Mouse (Mus musculus) thymus, postnatal 4 days (tissue): ENCODE data around the gene Zfp697.
"Not testable (repeated sequence)": the region's sequence is repeated elsewhere in the genome, so short reads cannot be mapped to it uniquely, and the experiment has no call there.

ENCODE experiments used
- DNase-seq: peaks from one replicate; pipeline ENCODE4 v3.0.0; 2021

Zfp697 gene

GRCm38 (mm10) chr3:98524552-98524951 is 142.3 kb downstream of the Zfp697 start:
- DNase-seq = not testable (repeated sequence)

- not testable (repeated sequence) for DNase-seq
These were observed 142.7 kb downstream of the Zfp697 start for GRCm38 (mm10) chr3:98524978-98525377.

GRCm38 (mm10) chr3:98547641-98548040 is 165.4 kb downstream of the Zfp697 start:
- DNase-seq = not testable (repeated sequence)

- DNase-seq = not testable (repeated sequence)
These were observed 166.2 kb downstream of the Zfp697 start for GRCm38 (mm10) chr3:98548495-98548894.

- DNase-seq = not testable (repeated sequence)
These were observed 168.0 kb downstream of the Zfp697 start for GRCm38 (mm10) chr3:98550215-98550614.

GRCm38 (mm10) chr3:98550832-98551231 is 168.6 kb downstream of the Zfp697 start:
- not testable (repeated sequence) for DNase-seq

- not testable (repeated sequence) for DNase-seq
These were observed 178.4 kb downstream of the Zfp697 start for GRCm38 (mm10) chr3:98560711-98561110.

- not testable (repeated sequence) for DNase-seq
These were observed 181.6 kb downstream of the Zfp697 start for GRCm38 (mm10) chr3:98563831-98564230.

GRCm38 (mm10) chr3:98564894-98565293 is 182.6 kb downstream of the Zfp697 start:
- not testable (repeated sequence) for DNase-seq

GRCm38 (mm10) chr3:98567717-98568116 is 185.5 kb downstream of the Zfp697 start:
- not testable (repeated sequence) for DNase-seq

GRCm38 (mm10) chr3:98581024-98581423 is 198.8 kb downstream of the Zfp697 start:
- DNase-seq = not testable (repeated sequence)

GRCm38 (mm10) chr3:98582202-98582601 is 199.9 kb downstream of the Zfp697 start:
- DNase-seq = not testable (repeated sequence)

GRCm38 (mm10) chr3:98582622-98583021 is 200.4 kb downstream of the Zfp697 start:
- not testable (repeated sequence) for DNase-seq

- DNase-seq = no peak
These were observed 205.5 kb downstream of the Zfp697 start for GRCm38 (mm10) chr3:98587721-98588120.

GRCm38 (mm10) chr3:98588707-98589106 is 206.4 kb downstream of the Zfp697 start, which contains the start of gene Gm10681:
Gm10681 (minus strand) TSS chr3:98588807.
- DNase-seq = no peak

- DNase-seq = not testable (repeated sequence)
These were observed 231.3 kb downstream of the Zfp697 start for GRCm38 (mm10) chr3:98613540-98613939.

- DNase-seq = no peak
These were observed 231.7 kb downstream of the Zfp697 start for GRCm38 (mm10) chr3:98613963-98614362.

GRCm38 (mm10) chr3:98614406-98614927 is 232.2 kb downstream of the Zfp697 start:
- DNase-seq = not testable (repeated sequence)

GRCm38 (mm10) chr3:98616244-98616643 is 234.0 kb downstream of the Zfp697 start:
- not testable (repeated sequence) for DNase-seq

GRCm38 (mm10) chr3:98616786-98617185 is 234.5 kb downstream of the Zfp697 start:
- not testable (repeated sequence) for DNase-seq

- no peak for DNase-seq
These were observed 247.4 kb downstream of the Zfp697 start for GRCm38 (mm10) chr3:98629633-98630032.

- DNase-seq = no peak
These were observed 247.9 kb downstream of the Zfp697 start, which contains the start of gene Hsd3b5 for GRCm38 (mm10) chr3:98630152-98630551. Hsd3b5 (minus strand) TSS chr3:98630252.

- DNase-seq = no peak
These were observed 252.9 kb downstream of the Zfp697 start for GRCm38 (mm10) chr3:98635145-98635544.

GRCm38 (mm10) chr3:98680786-98681185 is 298.5 kb downstream of the Zfp697 start:
- DNase-seq = no peak

GRCm38 (mm10) chr3:98682401-98682800 is 300.1 kb downstream of the Zfp697 start:
- DNase-seq = no peak
